Mouse (Mus musculus) CH12.LX (cell line): ENCODE data around the gene Clec3b. TPM values are rescaled to one million over a fixed set of nuclear protein-coding genes. Genes with fewer than 3 reads are reported as not detected.

Experiments used
- DNase-seq: peaks from one replicate; pipeline ENCODE4 v3.0.0-alpha.2; 2013; ENCODE audit errors: extremely low read depth
- H3K27ac ChIP-seq: 2 replicates; pipeline ENCODE4 v1.5.1; 2012; ENCODE audit warnings: low read depth, mild to moderate bottlenecking, control low read depth, moderate library complexity; ENCODE audit not compliant: insufficient read depth
- H3K27me3 ChIP-seq: replicated peaks from 2 replicates; pipeline ENCODE3; 2012; ENCODE audit warnings: inconsistent platforms
- H3K36me3 ChIP-seq, 2 experiments: replicated peaks in 1 of 2; 2 replicates each; pipeline versions ENCODE3 to v1.6.1; 2012; ENCODE audit warnings: inconsistent platforms in 1 of 2, low read length in 1 of 2, mild to moderate bottlenecking in 1 of 2, mixed read lengths in 1 of 2, moderate library complexity in 1 of 2; ENCODE audit not compliant: control insufficient read depth in 1 of 2, insufficient read depth in 1 of 2
- H3K4me1 ChIP-seq, 2 experiments: 2 replicates each; pipeline ENCODE4 v1.6.1; 2012; ENCODE audit warnings: inconsistent platforms in 1 of 2, moderate library complexity in 1 of 2; ENCODE audit not compliant: insufficient read depth in 2 of 2, control insufficient read depth in 1 of 2
- H3K4me2 ChIP-seq: 2 replicates; pipeline ENCODE4 v1.6.1; 2012; ENCODE audit warnings: low read depth, mild to moderate bottlenecking, control low read depth; ENCODE audit not compliant: poor library complexity, insufficient read depth, severe bottlenecking
- H3K4me3 ChIP-seq, 3 experiments: fragments of 150-350 bp in 1 of 3; sonication (generic) in 1 of 3; replicated peaks in 1 of 3; 2 replicates each; pipeline versions ENCODE3 to v1.5.1; 2011 to 2012; ENCODE audit warnings: low read depth in 2 of 3, low read length in 2 of 3, mild to moderate bottlenecking in 2 of 3, moderate library complexity in 2 of 3, control low read depth in 1 of 3, improper control_type of control experiment in 1 of 3, inconsistent platforms in 1 of 3, mixed read lengths in 1 of 3; ENCODE audit not compliant: poor library complexity in 1 of 3
- H3K79me2 ChIP-seq: replicated peaks from 2 replicates; pipeline ENCODE4 v1.6.1; 2012; ENCODE audit warnings: mild to moderate bottlenecking, moderate library complexity; ENCODE audit not compliant: control insufficient read depth, poor library complexity, insufficient read depth, severe bottlenecking; ENCODE audit errors: extremely low read depth
- H3K9ac ChIP-seq: 2 replicates; pipeline ENCODE4 v1.6.1; 2012; ENCODE audit warnings: low read depth, mild to moderate bottlenecking, control low read depth, moderate library complexity; ENCODE audit not compliant: insufficient read depth
- H3K9me3 ChIP-seq: replicated peaks from 2 replicates; pipeline ENCODE3; 2012; ENCODE audit warnings: low read length, inconsistent platforms, mixed read lengths
- CHD2 ChIP-seq: IDR thresholded peaks from 2 replicates; pipeline ENCODE4 v1.6.1; 2011; ENCODE audit warnings: low read length, improper control_type of control experiment
- CTCF ChIP-seq, 2 experiments: IDR thresholded peaks in 1 of 2; conservative IDR thresholded peaks in 1 of 2; 2 replicates each; pipeline ENCODE4 v1.5.1; 2011 to 2012; ENCODE audit warnings: low read depth in 2 of 2, low read length in 2 of 2, improper control_type of control experiment in 1 of 2, inconsistent platforms in 1 of 2, mild to moderate bottlenecking in 1 of 2, moderate library complexity in 1 of 2
- EP300 ChIP-seq: IDR thresholded peaks from 2 replicates; pipeline ENCODE4 v1.6.1; 2011; ENCODE audit warnings: low read length, improper control_type of control experiment
- HCFC1 ChIP-seq: IDR thresholded peaks from 2 replicates; pipeline ENCODE4 v1.6.1; 2012; ENCODE audit warnings: low read depth, mild to moderate bottlenecking, inconsistent platforms, low read length, improper control_type of control experiment
- JUN ChIP-seq: IDR thresholded peaks from 2 replicates; pipeline ENCODE4 v1.6.1; 2011; ENCODE audit warnings: low read depth, mild to moderate bottlenecking, low read length, improper control_type of control experiment, moderate library complexity; ENCODE audit not compliant: insufficient read depth
- KAT2A ChIP-seq: IDR thresholded peaks from 2 replicates; pipeline ENCODE4 v1.6.1; 2012; ENCODE audit warnings: low read length, improper control_type of control experiment, inconsistent platforms; ENCODE audit not compliant: insufficient replicate concordance
- MAZ ChIP-seq: IDR thresholded peaks from 2 replicates; pipeline ENCODE4 v1.6.1; 2012; ENCODE audit warnings: low read depth, mild to moderate bottlenecking, inconsistent platforms, low read length, improper control_type of control experiment, moderate library complexity
- NELFE ChIP-seq: IDR thresholded peaks from 2 replicates; pipeline ENCODE4 v1.6.1; 2011; ENCODE audit warnings: low read depth, low read length, improper control_type of control experiment
- PAX5 ChIP-seq: IDR thresholded peaks from 2 replicates; pipeline ENCODE4 v1.6.1; 2012; ENCODE audit warnings: low read length, inconsistent platforms, mixed read lengths
- POLR2A ChIP-seq: IDR thresholded peaks from 2 replicates; pipeline ENCODE4 v1.6.1; 2011; ENCODE audit warnings: low read depth, mild to moderate bottlenecking, improper control_type of control experiment, low read length
- POLR2AphosphoS2 ChIP-seq: IDR thresholded peaks from 2 replicates; pipeline ENCODE4 v1.6.1; 2011; ENCODE audit warnings: low read depth, low read length, improper control_type of control experiment
- RAD21 ChIP-seq: IDR thresholded peaks from 2 replicates; pipeline ENCODE4 v1.6.1; 2011; ENCODE audit warnings: low read depth, mild to moderate bottlenecking, low read length, improper control_type of control experiment, moderate library complexity
- RCOR1 ChIP-seq: conservative IDR thresholded peaks from 2 replicates; pipeline ENCODE4 v1.6.1; 2012; ENCODE audit warnings: low read depth, mild to moderate bottlenecking, inconsistent platforms, low read length, improper control_type of control experiment
- TBP ChIP-seq: conservative IDR thresholded peaks from 2 replicates; pipeline ENCODE4 v1.6.1; 2011; ENCODE audit warnings: low read depth, low read length, improper control_type of control experiment
- TCF12 ChIP-seq: IDR thresholded peaks from 2 replicates; pipeline ENCODE4 v1.6.1; 2014; ENCODE audit warnings: low read depth, mild to moderate bottlenecking, inconsistent platforms, low read length, improper control_type of control experiment
- UBTF ChIP-seq: IDR thresholded peaks from 2 replicates; pipeline ENCODE4 v1.6.1; 2012; ENCODE audit warnings: low read depth, mild to moderate bottlenecking, inconsistent platforms, low read length, improper control_type of control experiment, moderate library complexity
- ZMIZ1 ChIP-seq: IDR thresholded peaks from 2 replicates; pipeline ENCODE4 v1.6.1; 2012; ENCODE audit warnings: low read depth, mild to moderate bottlenecking, inconsistent platforms, low read length, improper control_type of control experiment
- dilution Hi-C: fragments of 300-500 bp; cut with MboI; formaldehyde crosslinking; loops from 2 replicates; pipeline ENCODE4 v1.14.3; 2020; ENCODE audit warnings: low sequenced_read_pairs; ENCODE audit not compliant: extremely low pct_unique_long_range_greater_than_20kb, extremely low pct_ligation_motif_present
- in situ Hi-C: fragments of 300-500 bp; cut with MboI; formaldehyde crosslinking; loops from 3 replicates; pipeline ENCODE4 v1.14.3; 2019; ENCODE audit warnings: low sequenced_read_pairs, low pct_ligation_motif_present, low pct_unique_long_range_greater_than_20kb, mixed read lengths
- polyA plus RNA-seq: library from polyadenylated mRNA; unstranded; fragments of >175 nt; gene quantifications from 2 replicates; pipeline ENCODE4 v1.2.1, GENCODE M21; 2012; ENCODE audit warnings: low read depth; ENCODE audit not compliant: insufficient read length
- total RNA-seq, 2 experiments: library from RNA; depleted of rRNA; stranded (reverse); fragments of 300-350 nt in 1 of 2; fragments of >200 nt in 1 of 2; gene quantifications; 2 replicates each; pipeline ENCODE4 v1.2.3; 2012 to 2014

The Clec3b gene
- total and polyA plus RNA-seq, 3 experiments: 0.31 TPM; not detected in 2

- Histone ChIP-seq H3K4me2 (no peak overlapping the region), H3K9me3 (no peaks in the 10 kb centered on the region), H3K4me1 (peaks cover 0 to 5% of the 10 kb centered on the region in 2 experiments; a peak in 1 of 4 replicates), H3K9ac (no peak overlapping the region), H3K79me2 (no peaks in the 10 kb centered on the region), H3K4me3 (no peak overlapping the region), H3K36me3 (peaks cover 50 to 89% of the 10 kb centered on the region in 2 experiments), H3K27ac (no peak overlapping the region), H3K27me3 (no peaks in the 10 kb centered on the region)
- in situ Hi-C loops: no loop called here
- no peak for TF ChIP-seq ZMIZ1
- no peak for TF ChIP-seq EP300
- no peak for DNase-seq
- dilution Hi-C loops: no loop called here
Measured at GRCm38 (mm10) chr9:123138891-123139474, 11.8 kb upstream of the Clec3b start.

- in situ Hi-C loops (no loop called here), dilution Hi-C loops (no loop called here)
- DNase-seq: no peak
- H3K4me1 ChIP-seq: peaks cover 0 to 5% of the 10 kb centered on the region in 2 experiments; a peak in 1 of 4 replicates
- H3K27me3 ChIP-seq: no peaks in the 10 kb centered on the region
- H3K4me2 ChIP-seq: no peak overlapping the region
- no peak overlapping the region for H3K27ac ChIP-seq
- no peak overlapping the region for H3K4me3 ChIP-seq
- H3K9me3 ChIP-seq: no peaks in the 10 kb centered on the region
- H3K9ac ChIP-seq: no peak overlapping the region
- peaks cover 41 to 82% of the 10 kb centered on the region in 2 experiments for H3K36me3 ChIP-seq
- no peak for TF ChIP-seq NELFE
- no peak for TF ChIP-seq JUN
- TF ChIP-seq POLR2AphosphoS2: no peak
- no peak for TF ChIP-seq POLR2A
- TF ChIP-seq UBTF: no peak
- TF ChIP-seq EP300: no peak
- TF ChIP-seq RAD21: no peak
- TF ChIP-seq CHD2: no peak
- no peak for TF ChIP-seq KAT2A
- no peak for TF ChIP-seq RCOR1
- TF ChIP-seq HCFC1: no peak
- TF ChIP-seq, all 38 proteins: peak for 0
- no peaks in the 10 kb centered on the region for H3K79me2 ChIP-seq
Measured at GRCm38 (mm10) chr9:123139887-123140614, 10.7 kb upstream of the Clec3b start.

- no peaks in the 10 kb centered on the region for H3K9me3 ChIP-seq
- H3K27ac ChIP-seq: no peak overlapping the region
- no peak overlapping the region for H3K4me3 ChIP-seq
- H3K4me1 ChIP-seq: 0 out of 4 replicates have a peak, but pooled peaks cover 0 to 5% of the 10 kb centered on the region in 2 experiments
- in situ Hi-C loops: no loop called here
- DNase-seq: no peak
- H3K36me3 ChIP-seq: peaks cover 0 to 7% of the 10 kb centered on the region in 2 experiments
- dilution Hi-C loops: no loop called here
- H3K9ac ChIP-seq: no peak overlapping the region
- no peaks in the 10 kb centered on the region for H3K27me3 ChIP-seq
- H3K79me2 ChIP-seq: no peaks in the 10 kb centered on the region
- H3K4me2 ChIP-seq: no peak overlapping the region
- no peak for TF ChIP-seq TBP
- TF ChIP-seq TCF12: no peak
- no peak for TF ChIP-seq UBTF
- TF ChIP-seq PAX5: no peak
- no peak for TF ChIP-seq POLR2AphosphoS2
- TF ChIP-seq MAZ: no peak
- no peak for TF ChIP-seq RAD21
- no peak for TF ChIP-seq CTCF (conservative IDR thresholded peaks at IDR 0.05 in 1 of 2, IDR thresholded peaks at IDR 0.05 in 1 of 2; ENCODE audit: low read depth in 2 of 2, low read length in 2 of 2)
Measured at GRCm38 (mm10) chr9:123148430-123148829, 2.3 kb upstream of the Clec3b start.
